Mouse (Mus musculus) lung, embryonic 15.5 days (tissue): ENCODE data around the gene 1700029F12Rik. TPM values are rescaled to one million over a fixed set of nuclear protein-coding genes. Genes with fewer than 3 reads are reported as not detected.

Experiments used
- ATAC-seq: fragments of 200-750 bp; cut with Nextera tagmentation; 2 replicates; pipeline ENCODE4 v1.8.0; 2017; ENCODE audit warnings: moderate number of reproducible peaks, borderline replicate concordance; ENCODE audit not compliant: low FRiP score, low TSS enrichment; ENCODE audit errors: extremely low read depth
- H3K27ac ChIP-seq: fragments of 300-500 bp; sonication (generic); 2 replicates; pipeline ENCODE4 v1.5.1; 2015; ENCODE audit warnings: moderate library complexity, mild to moderate bottlenecking, inconsistent platforms
- H3K27me3 ChIP-seq: fragments of 300-500 bp; sonication (generic); 2 replicates; pipeline ENCODE4 v1.6.1; 2015; ENCODE audit warnings: inconsistent platforms
- H3K36me3 ChIP-seq: fragments of 300-500 bp; sonication (generic); 2 replicates; pipeline ENCODE4 v1.6.1; 2015; ENCODE audit warnings: inconsistent platforms
- H3K4me1 ChIP-seq: fragments of 300-500 bp; sonication (generic); 2 replicates; pipeline ENCODE4 v1.6.1; 2015; ENCODE audit warnings: inconsistent platforms
- H3K4me2 ChIP-seq: fragments of 300-500 bp; sonication (generic); 2 replicates; pipeline ENCODE4 v1.6.1; 2015; ENCODE audit warnings: inconsistent platforms, mild to moderate bottlenecking, moderate library complexity
- H3K4me3 ChIP-seq: fragments of 300-500 bp; sonication (generic); 2 replicates; pipeline ENCODE4 v1.5.1; 2015; ENCODE audit warnings: mild to moderate bottlenecking, inconsistent platforms
- H3K9ac ChIP-seq: fragments of 300-500 bp; sonication (generic); 2 replicates; pipeline ENCODE4 v1.6.1; 2015; ENCODE audit warnings: inconsistent platforms
- H3K9me3 ChIP-seq: fragments of 300-500 bp; sonication (generic); 2 replicates; pipeline ENCODE4 v1.6.1; 2016; ENCODE audit warnings: inconsistent platforms
- whole genome bisulfite sequencing: fragments of 180-500 bp; shearing (Covaris S2); methylation state at CpG from one replicate; pipeline ENCODE4 v1.1.7; 2015; 5-methylcytosine and 5-hydroxymethylcytosine counted together
- polyA plus RNA-seq: library from polyadenylated mRNA; unstranded; fragments of >200 nt; fragmentation: Nextera tagmentation; extraction: Ambion mirVana; gene quantifications from 2 replicates; pipeline ENCODE4 v1.2.1, GENCODE M21; 2015

1700029F12Rik gene
- polyA plus RNA-seq, 1 experiment from 2014 or later = not detected

DNA sequence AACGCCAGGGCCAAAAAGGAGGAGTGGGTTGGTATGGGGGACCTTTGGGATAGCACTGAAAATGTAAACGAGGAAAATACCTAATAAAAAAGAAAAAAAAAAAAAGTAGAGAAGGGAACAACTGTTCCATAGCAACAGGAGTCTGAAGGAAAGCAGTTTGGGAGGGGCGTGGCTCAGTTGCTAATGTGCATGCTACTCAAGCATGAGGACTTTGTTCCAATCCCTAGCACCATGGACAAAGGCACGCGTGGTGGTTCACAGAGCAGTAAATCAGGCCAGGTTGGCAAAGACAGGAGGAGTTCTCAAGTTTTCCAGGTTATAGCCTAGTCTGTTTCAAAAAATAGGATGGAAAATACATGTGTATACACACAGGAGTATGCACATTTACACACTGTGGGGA, 14.0 kb downstream of the 1700029F12Rik start:
- H3K9me3 ChIP-seq = no peaks in the 10 kb centered on the region
- H3K4me2 ChIP-seq = no peak overlapping the region
- H3K36me3 ChIP-seq = no peaks in the 10 kb centered on the region
- no peak overlapping the region for H3K9ac ChIP-seq
- no peak overlapping the region for H3K4me3 ChIP-seq
- no peak overlapping the region for H3K27ac ChIP-seq
- no peak for ATAC-seq
- H3K4me1 ChIP-seq = no peaks in the 10 kb centered on the region
- 80% methylated on average over 5 of the region's 5 CpGs for WGBS
- H3K27me3 ChIP-seq = no peaks in the 10 kb centered on the region

GRCm38 (mm10) chr13:97017711-97018110, 16.5 kb downstream of the 1700029F12Rik start:
- no peaks in the 10 kb centered on the region for H3K27me3 ChIP-seq
- H3K4me1 ChIP-seq = no peaks in the 10 kb centered on the region

GRCm38 (mm10) chr13:97014366-97014765, 19.8 kb downstream of the 1700029F12Rik start:
- no peak for ATAC-seq
- Histone ChIP-seq H3K4me1 (no peaks in the 10 kb centered on the region), H3K27ac (no peak overlapping the region), H3K4me2 (no peak overlapping the region), H3K9ac (no peak overlapping the region), H3K4me3 (no peak overlapping the region), H3K36me3 (no peaks in the 10 kb centered on the region), H3K27me3 (no peaks in the 10 kb centered on the region), H3K9me3 (no peaks in the 10 kb centered on the region)
- 67% methylated on average over 4 of the region's 4 CpGs for WGBS

More at GRCm38 (mm10) chr13:97017711-97018110, 16.5 kb downstream of the 1700029F12Rik start:
- H3K36me3 ChIP-seq = no peaks in the 10 kb centered on the region
- WGBS = 76% methylated on average over 3 of the region's 3 CpGs
- H3K9me3 ChIP-seq = no peaks in the 10 kb centered on the region
- H3K4me2 ChIP-seq = no peak overlapping the region
- no peak for ATAC-seq
- H3K9ac ChIP-seq = no peak overlapping the region
- H3K4me3 ChIP-seq = no peak overlapping the region
- H3K27ac ChIP-seq = no peak overlapping the region

DNA sequence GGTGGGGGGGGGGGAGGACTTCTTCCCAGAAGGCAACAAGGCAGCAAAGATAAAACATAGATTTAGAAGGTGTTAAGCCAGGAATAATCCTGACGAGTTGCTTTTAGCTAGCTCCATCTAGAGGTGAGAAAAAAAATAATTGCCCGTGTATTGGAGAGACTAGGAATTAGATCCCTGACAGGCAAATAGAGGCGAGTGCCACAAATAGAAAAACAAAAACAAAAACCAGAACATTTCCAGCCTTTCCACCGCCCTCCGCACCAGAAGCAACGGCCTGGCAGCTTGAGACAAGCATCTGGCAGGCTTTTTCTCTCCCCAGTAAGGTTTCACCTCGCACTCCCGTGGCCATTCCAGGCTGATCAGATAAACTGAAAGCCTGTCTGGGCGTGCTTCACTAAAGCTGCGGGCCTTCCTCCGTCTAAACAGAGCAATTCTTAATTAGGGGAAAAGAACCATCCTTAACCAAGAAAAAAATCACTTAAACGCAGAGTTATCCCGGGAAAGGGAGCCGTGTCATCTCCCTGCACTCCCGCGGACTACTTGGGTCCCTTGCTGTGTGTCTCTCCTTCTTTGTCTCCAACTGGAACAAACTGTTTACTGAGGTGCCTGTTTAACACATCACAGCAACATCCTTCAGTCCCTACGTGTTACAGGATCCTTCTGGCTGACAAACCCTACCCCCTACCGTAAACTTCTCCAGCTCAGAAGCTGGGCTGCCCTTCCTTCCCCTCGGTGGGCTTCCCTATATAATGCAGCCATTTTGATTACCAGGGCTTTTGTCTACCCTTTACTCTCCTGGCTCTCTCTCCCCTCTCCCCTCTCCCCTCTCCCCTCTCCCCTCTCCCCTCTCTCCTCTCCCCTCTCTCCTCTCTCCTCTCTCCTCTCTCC, 25.7 kb downstream of the 1700029F12Rik start:
- WGBS = 2% methylated on average over 19 of the region's 19 CpGs
- no peak overlapping the region for H3K27ac ChIP-seq
- no peak for ATAC-seq

GRCm38 (mm10) chr13:97007501-97008265, 26.5 kb downstream of the 1700029F12Rik start:
- Histone ChIP-seq H3K9ac (peak overlapping the region; percentile 27), H3K36me3 (no peaks in the 10 kb centered on the region), H3K4me2 (peak overlapping the region; percentile 86), H3K4me3 (peak overlapping the region; percentile 41), H3K27ac (no peak overlapping the region), H3K9me3 (no peaks in the 10 kb centered on the region), H3K4me1 (0 out of 2 replicates have a peak, but pooled peaks cover 3% of the 10 kb centered on the region), H3K27me3 (no peaks in the 10 kb centered on the region)
- under 1% methylated on average over 18 of the region's 21 CpGs for WGBS
- peak; percentile 58; the same call in 1 of the 2 replicates for ATAC-seq

More for the DNA sequence above, 25.7 kb downstream of the 1700029F12Rik start:
- H3K4me1 ChIP-seq = 0 out of 2 replicates have a peak, but pooled peaks cover 3% of the 10 kb centered on the region
- no peaks in the 10 kb centered on the region for H3K9me3 ChIP-seq
- peak overlapping the region; percentile 86 for H3K4me2 ChIP-seq
- no peaks in the 10 kb centered on the region for H3K36me3 ChIP-seq
- H3K27me3 ChIP-seq = no peaks in the 10 kb centered on the region
- H3K4me3 ChIP-seq = peak overlapping the region; percentile 39
- H3K9ac ChIP-seq = peak overlapping the region; percentile 39

DNA sequence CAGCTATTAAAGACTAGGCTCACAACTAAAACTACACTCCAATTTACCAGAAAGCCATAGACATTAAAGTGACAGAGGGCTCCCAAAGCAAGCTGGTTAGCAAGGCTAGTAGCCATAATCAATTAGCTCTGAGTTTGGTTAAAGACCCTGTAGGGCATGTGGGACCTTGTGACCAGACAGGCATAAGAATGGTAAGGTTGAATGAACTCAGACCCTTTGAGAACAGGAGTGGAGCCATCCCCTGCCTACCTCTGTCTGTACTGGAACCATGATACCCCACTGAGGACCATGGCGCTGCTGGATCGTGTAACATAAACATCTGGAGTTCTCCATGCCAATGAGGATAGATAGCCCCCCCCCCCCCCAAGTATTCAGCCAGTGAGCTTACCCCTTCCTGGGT, 27.4 kb downstream of the 1700029F12Rik start:
- no peaks in the 10 kb centered on the region for H3K36me3 ChIP-seq
- 0 out of 2 replicates have a peak, but pooled peaks cover 3% of the 10 kb centered on the region for H3K4me1 ChIP-seq
- H3K27ac ChIP-seq = no peak overlapping the region
- H3K4me2 ChIP-seq = peak overlapping the region; percentile 86
- WGBS = 24% methylated on average over 2 of the region's 2 CpGs
- H3K9ac ChIP-seq = no peak overlapping the region
- H3K27me3 ChIP-seq = no peaks in the 10 kb centered on the region
- ATAC-seq = 0 out of 2 replicates have a peak, but pooled peaks have one; percentile 20
- H3K4me3 ChIP-seq = 0 out of 2 replicates have a peak overlapping the region, but pooled peaks have one; percentile 41
- H3K9me3 ChIP-seq = no peaks in the 10 kb centered on the region

- Histone ChIP-seq H3K4me1 (no peaks in the 10 kb centered on the region), H3K4me3 (no peak overlapping the region), H3K27ac (no peak overlapping the region), H3K27me3 (no peaks in the 10 kb centered on the region), H3K9ac (no peak overlapping the region), H3K36me3 (no peaks in the 10 kb centered on the region), H3K9me3 (no peaks in the 10 kb centered on the region), H3K4me2 (no peak overlapping the region)
- ATAC-seq = no peak
- WGBS = 69% methylated on average over 1 of the region's 1 CpGs
Observed at GRCm38 (mm10) chr13:96997080-96997479, 37.1 kb downstream of the 1700029F12Rik start.

- WGBS = 36% methylated on average over 5 of the region's 5 CpGs
- Histone ChIP-seq H3K4me1 (no peaks in the 10 kb centered on the region), H3K27me3 (no peaks in the 10 kb centered on the region), H3K4me2 (no peak overlapping the region), H3K9me3 (no peaks in the 10 kb centered on the region), H3K9ac (no peak overlapping the region), H3K36me3 (no peaks in the 10 kb centered on the region), H3K27ac (no peak overlapping the region), H3K4me3 (no peak overlapping the region)
- no peak for ATAC-seq
Observed at GRCm38 (mm10) chr13:96995243-96995642, 38.9 kb downstream of the 1700029F12Rik start.

GRCm38 (mm10) chr13:96993291-96993989, 40.7 kb downstream of the 1700029F12Rik start:
- no peak for ATAC-seq
- WGBS = 48% methylated on average over 8 of the region's 8 CpGs

DNA sequence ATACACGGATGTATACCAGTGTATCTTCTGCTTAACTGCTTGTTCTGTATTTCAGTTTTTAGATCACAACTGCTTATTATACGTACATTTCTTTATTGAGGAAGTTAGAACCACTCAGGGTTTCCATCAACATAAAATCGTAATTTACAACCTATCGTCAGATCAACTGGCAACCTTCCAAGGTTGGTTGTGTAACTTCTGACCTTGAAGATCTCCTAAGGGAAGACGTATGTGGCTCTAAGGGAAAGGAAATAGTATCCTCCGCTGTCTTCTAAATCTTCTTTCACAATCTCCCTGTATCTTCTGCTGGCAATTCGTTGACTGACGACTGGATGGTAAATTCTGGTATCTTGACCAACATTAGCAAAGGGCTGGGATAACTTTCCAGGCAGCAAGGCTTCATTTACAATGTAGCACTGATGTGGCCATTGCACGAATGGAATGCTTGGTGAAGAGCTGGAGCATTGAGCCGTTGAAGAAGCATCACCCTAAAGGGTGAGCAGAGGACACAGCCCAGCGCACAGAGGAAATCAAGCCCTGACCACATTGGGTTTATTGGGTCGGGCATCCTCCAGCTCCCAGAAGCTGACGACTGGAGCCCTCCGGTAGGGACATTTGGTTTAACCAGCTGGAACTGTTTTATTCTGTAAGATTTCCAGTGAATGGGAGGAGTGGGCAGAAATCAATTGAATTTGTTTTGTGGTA, 43.4 kb downstream of the 1700029F12Rik start:
- Histone ChIP-seq H3K4me3 (no peak overlapping the region), H3K9ac (no peak overlapping the region), H3K36me3 (no peaks in the 10 kb centered on the region), H3K27ac (no peak overlapping the region), H3K9me3 (no peaks in the 10 kb centered on the region), H3K27me3 (no peaks in the 10 kb centered on the region), H3K4me2 (no peak overlapping the region), H3K4me1 (no peaks in the 10 kb centered on the region)
- WGBS = 68% methylated on average over 14 of the region's 14 CpGs
- no peak for ATAC-seq

More at GRCm38 (mm10) chr13:96993291-96993989, 40.7 kb downstream of the 1700029F12Rik start:
- Histone ChIP-seq H3K27me3 (no peaks in the 10 kb centered on the region), H3K4me3 (no peak overlapping the region), H3K4me2 (no peak overlapping the region), H3K27ac (no peak overlapping the region), H3K4me1 (no peaks in the 10 kb centered on the region), H3K9ac (no peak overlapping the region), H3K9me3 (no peaks in the 10 kb centered on the region), H3K36me3 (no peaks in the 10 kb centered on the region)

DNA sequence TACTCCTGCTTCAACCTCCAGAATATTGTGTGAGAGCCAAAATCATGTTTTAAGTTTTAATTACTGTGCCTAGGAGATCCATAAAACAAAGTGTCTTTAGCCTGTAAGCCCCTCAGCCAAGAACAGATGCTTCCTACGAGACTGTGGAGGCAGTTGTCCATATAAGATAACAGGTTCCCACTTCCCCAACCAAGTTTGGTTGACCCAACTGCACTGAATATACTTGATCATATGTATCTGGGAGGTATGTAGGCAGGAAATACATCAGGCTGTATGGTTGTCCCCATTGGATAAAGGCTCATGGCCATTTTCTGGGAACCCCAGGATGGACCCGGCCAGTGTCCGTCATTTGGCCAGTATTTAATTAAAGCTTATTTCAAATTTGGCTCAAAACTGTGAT, 44.1 kb downstream of the 1700029F12Rik start:
- no peak for ATAC-seq
- 86% methylated on average over 3 of the region's 3 CpGs for WGBS
- no peak overlapping the region for H3K4me2 ChIP-seq
- no peak overlapping the region for H3K27ac ChIP-seq
- H3K9ac ChIP-seq = no peak overlapping the region
- no peaks in the 10 kb centered on the region for H3K36me3 ChIP-seq
- H3K27me3 ChIP-seq = no peaks in the 10 kb centered on the region
- no peaks in the 10 kb centered on the region for H3K9me3 ChIP-seq
- H3K4me1 ChIP-seq = no peaks in the 10 kb centered on the region
- H3K4me3 ChIP-seq = no peak overlapping the region
